Mouse (Mus musculus): ENCODE data around the gene Slc6a19. TPM values are rescaled to one million over a fixed set of nuclear protein-coding genes. Genes with fewer than 3 reads are reported as not detected.

The Slc6a19 gene
- polyA plus RNA-seq, 1 experiment = not detected

- TF ChIP-seq POLR2A (IDR thresholded peaks at IDR 0.05; ENCODE audit: insufficient read depth, low read depth, low read length) = no peak
- no peak for TF ChIP-seq CTCF (IDR thresholded peaks at IDR 0.05; ENCODE audit: insufficient read depth, low read depth, low read length)
- 79% methylated on average over 6 of the region's 6 CpGs for WGBS
Observed at GRCm38 (mm10) chr13:73685502-73685901, 19.2 kb downstream of the Slc6a19 start.

GRCm38 (mm10) chr13:73684412-73684811, 20.3 kb downstream of the Slc6a19 start:
- TF ChIP-seq POLR2A (IDR thresholded peaks at IDR 0.05; ENCODE audit: insufficient read depth, low read depth, low read length) = no peak
- no peak for TF ChIP-seq CTCF (IDR thresholded peaks at IDR 0.05; ENCODE audit: insufficient read depth, low read depth, low read length)
- Histone ChIP-seq H3K4me1 (ENCODE audit: control insufficient read depth, insufficient read depth, low read length) (no peaks in the 10 kb centered on the region), H3K4me3 (ENCODE audit: insufficient read depth, low read depth, low read length) (no peak overlapping the region), H3K27ac (ENCODE audit: insufficient read depth, low read depth, low read length) (no peak overlapping the region)
- WGBS = 71% methylated on average over 1 of the region's 1 CpGs

More at GRCm38 (mm10) chr13:73685502-73685901, 19.2 kb downstream of the Slc6a19 start:
- H3K27ac ChIP-seq (ENCODE audit: insufficient read depth, low read depth, low read length) = no peak overlapping the region
- H3K4me3 ChIP-seq (ENCODE audit: insufficient read depth, low read depth, low read length) = no peak overlapping the region
- H3K4me1 ChIP-seq (ENCODE audit: control insufficient read depth, insufficient read depth, low read length) = no peaks in the 10 kb centered on the region

GRCm38 (mm10) chr13:73683682-73684081, 21.0 kb downstream of the Slc6a19 start:
- H3K4me1 ChIP-seq (ENCODE audit: control insufficient read depth, insufficient read depth, low read length) = no peaks in the 10 kb centered on the region

GRCm38 (mm10) chr13:73682226-73682625, 22.4 kb downstream of the Slc6a19 start:
- WGBS = 90% methylated on average over 2 of the region's 2 CpGs
- H3K27ac ChIP-seq (ENCODE audit: insufficient read depth, low read depth, low read length) = no peak overlapping the region

More at GRCm38 (mm10) chr13:73683682-73684081, 21.0 kb downstream of the Slc6a19 start:
- 60% methylated on average over 11 of the region's 11 CpGs for WGBS
- TF ChIP-seq POLR2A (IDR thresholded peaks at IDR 0.05; ENCODE audit: insufficient read depth, low read depth, low read length) (no peak), CTCF (IDR thresholded peaks at IDR 0.05; ENCODE audit: insufficient read depth, low read depth, low read length) (no peak)
- no peak overlapping the region for H3K4me3 ChIP-seq (ENCODE audit: insufficient read depth, low read depth, low read length)
- no peak overlapping the region for H3K27ac ChIP-seq (ENCODE audit: insufficient read depth, low read depth, low read length)

GRCm38 (mm10) chr13:73680394-73680793, 24.3 kb downstream of the Slc6a19 start:
- Histone ChIP-seq H3K4me3 (ENCODE audit: insufficient read depth, low read depth, low read length) (no peak overlapping the region), H3K27ac (ENCODE audit: insufficient read depth, low read depth, low read length) (no peak overlapping the region)
- WGBS = 54% methylated on average over 1 of the region's 1 CpGs

More at GRCm38 (mm10) chr13:73682226-73682625, 22.4 kb downstream of the Slc6a19 start:
- Histone ChIP-seq H3K4me1 (ENCODE audit: control insufficient read depth, insufficient read depth, low read length) (no peaks in the 10 kb centered on the region), H3K4me3 (ENCODE audit: insufficient read depth, low read depth, low read length) (no peak overlapping the region)
- no peak for TF ChIP-seq CTCF (IDR thresholded peaks at IDR 0.05; ENCODE audit: insufficient read depth, low read depth, low read length)
- TF ChIP-seq POLR2A (IDR thresholded peaks at IDR 0.05; ENCODE audit: insufficient read depth, low read depth, low read length) = no peak

GRCm38 (mm10) chr13:73679311-73679710, 25.4 kb downstream of the Slc6a19 start:
- H3K4me1 ChIP-seq (ENCODE audit: control insufficient read depth, insufficient read depth, low read length) = no peaks in the 10 kb centered on the region
- 56% methylated on average over 2 of the region's 2 CpGs for WGBS
- no peak for TF ChIP-seq CTCF (IDR thresholded peaks at IDR 0.05; ENCODE audit: insufficient read depth, low read depth, low read length)
- TF ChIP-seq POLR2A (IDR thresholded peaks at IDR 0.05; ENCODE audit: insufficient read depth, low read depth, low read length) = no peak
- no peak overlapping the region for H3K4me3 ChIP-seq (ENCODE audit: insufficient read depth, low read depth, low read length)
- no peak overlapping the region for H3K27ac ChIP-seq (ENCODE audit: insufficient read depth, low read depth, low read length)

More at GRCm38 (mm10) chr13:73680394-73680793, 24.3 kb downstream of the Slc6a19 start:
- TF ChIP-seq CTCF (IDR thresholded peaks at IDR 0.05; ENCODE audit: insufficient read depth, low read depth, low read length) = no peak
- no peaks in the 10 kb centered on the region for H3K4me1 ChIP-seq (ENCODE audit: control insufficient read depth, insufficient read depth, low read length)

GRCm38 (mm10) chr13:73677853-73678252, 26.8 kb downstream of the Slc6a19 start, which contains the start of gene Slc6a18:
Gene Slc6a18, minus strand, starts transcription at chr13:73678023.
- TF ChIP-seq POLR2A (IDR thresholded peaks at IDR 0.05; ENCODE audit: insufficient read depth, low read depth, low read length) (no peak), CTCF (IDR thresholded peaks at IDR 0.05; ENCODE audit: insufficient read depth, low read depth, low read length) (no peak)
- H3K4me1 ChIP-seq (ENCODE audit: control insufficient read depth, insufficient read depth, low read length) = no peaks in the 10 kb centered on the region
- 87% methylated on average over 3 of the region's 3 CpGs for WGBS

GRCm38 (mm10) chr13:73675161-73675560, 29.5 kb downstream of the Slc6a19 start:
- H3K27ac ChIP-seq (ENCODE audit: insufficient read depth, low read depth, low read length) = no peak overlapping the region
- no peak for TF ChIP-seq POLR2A (IDR thresholded peaks at IDR 0.05; ENCODE audit: insufficient read depth, low read depth, low read length)
- TF ChIP-seq CTCF (IDR thresholded peaks at IDR 0.05; ENCODE audit: insufficient read depth, low read depth, low read length) = no peak
- no peaks in the 10 kb centered on the region for H3K4me1 ChIP-seq (ENCODE audit: control insufficient read depth, insufficient read depth, low read length)
- WGBS = 92% methylated on average over 7 of the region's 7 CpGs
- H3K4me3 ChIP-seq (ENCODE audit: insufficient read depth, low read depth, low read length) = no peak overlapping the region

More at GRCm38 (mm10) chr13:73677853-73678252, 26.8 kb downstream of the Slc6a19 start, which contains the start of gene Slc6a18:
- Histone ChIP-seq H3K4me3 (ENCODE audit: insufficient read depth, low read depth, low read length) (no peak within 1 kb of the TSS), H3K27ac (ENCODE audit: insufficient read depth, low read depth, low read length) (no peak within 1 kb of the TSS)

- TF ChIP-seq POLR2A (IDR thresholded peaks at IDR 0.05; ENCODE audit: insufficient read depth, low read depth, low read length) (no peak), CTCF (IDR thresholded peaks at IDR 0.05; ENCODE audit: insufficient read depth, low read depth, low read length) (no peak)
- Histone ChIP-seq H3K27ac (ENCODE audit: insufficient read depth, low read depth, low read length) (no peak overlapping the region), H3K4me3 (ENCODE audit: insufficient read depth, low read depth, low read length) (no peak overlapping the region), H3K4me1 (ENCODE audit: control insufficient read depth, insufficient read depth, low read length) (no peaks in the 10 kb centered on the region)
- WGBS = 72% methylated on average over 2 of the region's 2 CpGs
Observed at GRCm38 (mm10) chr13:73660163-73660695, 44.4 kb downstream of the Slc6a19 start.
